Mouse (Mus musculus) midbrain, embryonic 14.5 days (tissue): Measurements from ENCODE around the gene Zdhhc23. TPM values are rescaled to one million over a fixed set of nuclear protein-coding genes. Genes with fewer than 3 reads are reported as not detected.

Source experiments
- ATAC-seq: fragments of 200-750 bp; cut with Nextera tagmentation; 2 replicates; pipeline ENCODE4 v1.8.0; 2017; ENCODE audit warnings: moderate number of reproducible peaks, moderate library complexity; ENCODE audit not compliant: low FRiP score, low TSS enrichment
- DNase-seq: peaks from one replicate; pipeline ENCODE4 v3.0.0-alpha.2; 2015
- H3K27ac ChIP-seq: fragments of 300-500 bp; sonication (generic); replicated peaks from 2 replicates; pipeline ENCODE4 v1.5.1; 2014; ENCODE audit warnings: mild to moderate bottlenecking, low read depth, low read length, moderate library complexity
- H3K27me3 ChIP-seq: fragments of 300-500 bp; sonication (generic); 2 replicates; pipeline ENCODE4 v1.6.1; 2014; ENCODE audit warnings: low read length, control low read depth, mixed read lengths; ENCODE audit not compliant: control insufficient read depth, insufficient read depth
- H3K36me3 ChIP-seq: fragments of 300-500 bp; sonication (generic); 2 replicates; pipeline ENCODE4 v1.6.1; 2014; ENCODE audit warnings: low read length, control low read depth; ENCODE audit not compliant: control insufficient read depth, insufficient read depth
- H3K4me1 ChIP-seq: fragments of 300-500 bp; sonication (generic); 2 replicates; pipeline ENCODE4 v1.6.1; 2014; ENCODE audit warnings: mild to moderate bottlenecking, antibody characterized with exemption, low read length, control low read depth; ENCODE audit not compliant: control insufficient read depth, insufficient read depth
- H3K4me2 ChIP-seq: fragments of 300-500 bp; sonication (generic); 2 replicates; pipeline ENCODE4 v1.6.1; 2014; ENCODE audit warnings: mild to moderate bottlenecking, low read length, moderate library complexity
- H3K4me3 ChIP-seq: fragments of 300-500 bp; sonication (generic); replicated peaks from 2 replicates; pipeline ENCODE4 v1.5.1; 2014; ENCODE audit warnings: low read depth, low read length
- H3K9ac ChIP-seq: fragments of 300-500 bp; sonication (generic); replicated peaks from 2 replicates; pipeline ENCODE4 v1.6.1; 2014; ENCODE audit warnings: mild to moderate bottlenecking, low read length, moderate library complexity
- H3K9me3 ChIP-seq: fragments of 300-500 bp; sonication (generic); 2 replicates; pipeline ENCODE4 v1.6.1; 2016; ENCODE audit warnings: low read length, control low read depth, mixed read lengths; ENCODE audit not compliant: control insufficient read depth
- WGBS: fragments of 180-500 bp; shearing (Covaris S2); extraction: QIAGEN DNeasy Blood & Tissue Kit; methylation state at CpG from one replicate; pipeline ENCODE4 v1.1.7; 2014; 5-methylcytosine and 5-hydroxymethylcytosine counted together
- polyA plus RNA-seq: library from polyadenylated mRNA; unstranded; fragments of >200 nt; fragmentation: Nextera tagmentation; extraction: Ambion mirVana; gene quantifications from 2 replicates; pipeline ENCODE4 v1.2.1, GENCODE M21; 2014

The Zdhhc23 gene
- polyA plus RNA-seq, 1 experiment from 2014 or later = 3.0 TPM

- DNase-seq = no peak
- no peak overlapping the region for H3K9ac ChIP-seq
- WGBS = 76% methylated on average over 22 of the region's 22 CpGs
Measured at GRCm38 (mm10) chr16:43973606-43974220, 5.9 kb downstream of the Zdhhc23 start.

GRCm38 (mm10) chr16:43973147-43973546 is 6.4 kb downstream of the Zdhhc23 start:
- no peak overlapping the region for H3K4me2 ChIP-seq
- H3K9me3 ChIP-seq = no peaks in the 10 kb centered on the region
- no peaks in the 10 kb centered on the region for H3K4me1 ChIP-seq
- no peaks in the 10 kb centered on the region for H3K27me3 ChIP-seq
- no peak for DNase-seq
- WGBS = 93% methylated on average over 11 of the region's 11 CpGs
- no peak overlapping the region for H3K4me3 ChIP-seq
- H3K9ac ChIP-seq = no peak overlapping the region
- H3K36me3 ChIP-seq = no peaks in the 10 kb centered on the region
- no peak for ATAC-seq
- no peak overlapping the region for H3K27ac ChIP-seq

More at GRCm38 (mm10) chr16:43973606-43974220, 5.9 kb downstream of the Zdhhc23 start:
- Histone ChIP-seq H3K4me2 (no peak overlapping the region), H3K9me3 (no peaks in the 10 kb centered on the region), H3K27me3 (no peaks in the 10 kb centered on the region), H3K4me3 (no peak overlapping the region), H3K27ac (no peak overlapping the region), H3K36me3 (no peaks in the 10 kb centered on the region), H3K4me1 (no peaks in the 10 kb centered on the region)
- ATAC-seq = no peak

GRCm38 (mm10) chr16:43972391-43972790 is 7.2 kb downstream of the Zdhhc23 start:
- Histone ChIP-seq H3K4me3 (no peak overlapping the region), H3K4me2 (no peak overlapping the region), H3K4me1 (no peaks in the 10 kb centered on the region), H3K9me3 (no peaks in the 10 kb centered on the region), H3K36me3 (no peaks in the 10 kb centered on the region), H3K9ac (no peak overlapping the region), H3K27ac (no peak overlapping the region), H3K27me3 (no peaks in the 10 kb centered on the region)
- WGBS = 83% methylated on average over 2 of the region's 2 CpGs
- ATAC-seq (no peak), DNase-seq (no peak)

- Histone ChIP-seq H3K27ac (no peak overlapping the region), H3K36me3 (no peaks in the 10 kb centered on the region), H3K9ac (no peak overlapping the region), H3K4me1 (no peaks in the 10 kb centered on the region), H3K27me3 (no peaks in the 10 kb centered on the region), H3K4me3 (no peak overlapping the region), H3K9me3 (no peaks in the 10 kb centered on the region), H3K4me2 (no peak overlapping the region)
- WGBS = 94% methylated on average over 9 of the region's 9 CpGs
- ATAC-seq (no peak), DNase-seq (no peak)
Measured at GRCm38 (mm10) chr16:43971741-43972140, 7.8 kb downstream of the Zdhhc23 start.

- H3K27me3 ChIP-seq = no peaks in the 10 kb centered on the region
- no peak overlapping the region for H3K27ac ChIP-seq
- no peaks in the 10 kb centered on the region for H3K9me3 ChIP-seq
- H3K36me3 ChIP-seq = no peaks in the 10 kb centered on the region
- H3K9ac ChIP-seq = no peak overlapping the region
- no peak overlapping the region for H3K4me3 ChIP-seq
- H3K4me1 ChIP-seq = no peaks in the 10 kb centered on the region
- ATAC-seq (no peak), DNase-seq (no peak)
- 94% methylated on average over 11 of the region's 11 CpGs for WGBS
- H3K4me2 ChIP-seq = no peak overlapping the region
Measured at GRCm38 (mm10) chr16:43971189-43971588, 8.4 kb downstream of the Zdhhc23 start.

GRCm38 (mm10) chr16:43970426-43970825 is 9.2 kb downstream of the Zdhhc23 start:
- Histone ChIP-seq H3K4me1 (no peaks in the 10 kb centered on the region), H3K9me3 (no peaks in the 10 kb centered on the region), H3K4me3 (no peak overlapping the region), H3K27me3 (no peaks in the 10 kb centered on the region), H3K9ac (no peak overlapping the region), H3K27ac (no peak overlapping the region), H3K36me3 (no peaks in the 10 kb centered on the region), H3K4me2 (no peak overlapping the region)
- DNase-seq (no peak), ATAC-seq (no peak)
- 93% methylated on average over 3 of the region's 3 CpGs for WGBS

- Histone ChIP-seq H3K27me3 (no peaks in the 10 kb centered on the region), H3K9ac (no peak overlapping the region), H3K9me3 (no peaks in the 10 kb centered on the region), H3K36me3 (no peaks in the 10 kb centered on the region), H3K27ac (0 out of 2 replicates have a peak overlapping the region, but pooled peaks have one; percentile 28), H3K4me1 (no peaks in the 10 kb centered on the region), H3K4me2 (no peak overlapping the region), H3K4me3 (no peak overlapping the region)
- DNase-seq = peak; percentile 37
- no peak for ATAC-seq
- 78% methylated on average over 13 of the region's 13 CpGs for WGBS
Measured at GRCm38 (mm10) chr16:43965781-43966389, 13.7 kb downstream of the Zdhhc23 start.

DNA sequence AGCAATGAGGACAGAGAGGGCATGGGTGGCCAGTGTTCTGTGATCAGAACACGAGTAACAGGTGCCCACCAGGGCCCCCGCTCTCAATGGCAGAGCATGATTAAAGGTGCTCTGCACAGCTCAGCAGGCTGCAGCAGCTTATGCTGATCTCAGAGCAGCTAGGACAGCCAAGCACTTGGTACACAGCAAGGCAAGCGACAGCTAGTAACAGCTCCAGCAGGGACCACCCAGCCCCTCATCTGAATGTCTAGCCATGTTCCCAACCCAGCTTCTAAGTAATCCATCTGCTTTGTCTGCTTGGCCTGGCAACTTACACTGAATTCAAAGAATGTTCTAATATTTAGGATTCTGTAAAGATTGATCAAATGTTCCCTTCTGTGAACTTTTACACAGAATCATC is 15.8 kb downstream of the Zdhhc23 start:
- no peak for ATAC-seq
- no peak overlapping the region for H3K4me3 ChIP-seq
- no peaks in the 10 kb centered on the region for H3K4me1 ChIP-seq
- no peaks in the 10 kb centered on the region for H3K27me3 ChIP-seq
- no peaks in the 10 kb centered on the region for H3K36me3 ChIP-seq
- 75% methylated on average over 3 of the region's 3 CpGs for WGBS
- no peak overlapping the region for H3K27ac ChIP-seq
- DNase-seq = no peak
- H3K9me3 ChIP-seq = no peaks in the 10 kb centered on the region
- H3K4me2 ChIP-seq = no peak overlapping the region
- H3K9ac ChIP-seq = no peak overlapping the region

- H3K27ac ChIP-seq = no peak overlapping the region
- H3K4me3 ChIP-seq = no peak overlapping the region
- H3K4me1 ChIP-seq = no peaks in the 10 kb centered on the region
- H3K9me3 ChIP-seq = no peaks in the 10 kb centered on the region
- no peak overlapping the region for H3K9ac ChIP-seq
- WGBS = 91% methylated on average over 9 of the region's 9 CpGs
- H3K4me2 ChIP-seq = no peak overlapping the region
- ATAC-seq (no peak), DNase-seq (no peak)
- H3K27me3 ChIP-seq = no peaks in the 10 kb centered on the region
- no peaks in the 10 kb centered on the region for H3K36me3 ChIP-seq
Measured at GRCm38 (mm10) chr16:43963291-43963690, 16.3 kb downstream of the Zdhhc23 start.
